14 mouse cellular contexts compared by ENCODE assay signal in genomic region chr5:107279263-107279662, GRCm38 (mm10). TPM values are rescaled to one million over a fixed set of nuclear protein-coding genes. Genes with fewer than 3 reads are reported as not detected.
DNase-seq lines count a peak whose midpoint lies in the region; ATAC-seq lines count a peak whose summit lies in the region.
"Had no signal": no experiment of that assay in that cellular context is flagged by ENCODE, and none has a peak within 500 bp of the region (broad histone marks: within the 10 kb centered on the region; RNA-seq: fewer than 3 reads in every experiment).

No protein-coding gene starts in this region.

- H3K36me3 ChIP-seq in heart, embryonic 15.5 days: no peaks in the 10 kb centered on the region
- H3K36me3 ChIP-seq: kidney, embryonic 15.5 days; neural tube, embryonic 12.5 days had no signal

- H3K4me3 ChIP-seq in heart, embryonic 15.5 days: no peak overlapping the region
- H3K4me3 ChIP-seq: kidney, embryonic 15.5 days; limb, embryonic 10.5 days; liver, embryonic 13.5 days; neural tube, embryonic 12.5 days had no signal

- 47% methylated on average over 4 of the region's 4 CpGs for WGBS in heart, embryonic 15.5 days

- no peaks in the 10 kb centered on the region for H3K27me3 ChIP-seq in heart, embryonic 15.5 days
- H3K27me3 ChIP-seq: kidney, embryonic 15.5 days; liver, embryonic 13.5 days; neural tube, embryonic 12.5 days had no signal

- peaks cover 21% of the 10 kb centered on the region for H3K4me1 ChIP-seq in heart, embryonic 15.5 days (replicated peaks)
- H3K4me1 ChIP-seq: neural tube, embryonic 12.5 days had no signal

- ATAC-seq in heart, embryonic 15.5 days (replicated peaks; ENCODE audit: insufficient number of reproducible peaks, insufficient read depth, low FRiP score, low read depth): no peak
- ATAC-seq: activated CD4-positive, CD25-positive, alpha-beta regulatory T cell, adult 4 months had no signal

- no peak for DNase-seq in heart, postnatal 10 days
- peak; percentile 21 for DNase-seq in thymus, postnatal 14 days
- no peak for DNase-seq in thymus, adult 18-20 months
- peak; percentile 93 for DNase-seq in cerebellum, adult 9-10 months
- no peak for DNase-seq in frontal cortex, postnatal 10 days (ENCODE audit: low spot score in 2 of 2)
- DNase-seq in adrenal gland, adult 2 months: no peak
- DNase-seq in spleen, postnatal 14 days (ENCODE audit: low spot score in 2 of 2): no peak
- DNase-seq: liver, embryonic 13.5 days; midbrain, embryonic 14.5 days had no signal

- H3K9me3 ChIP-seq in heart, embryonic 15.5 days (replicated peaks): no peaks in the 10 kb centered on the region
- H3K9me3 ChIP-seq: kidney, embryonic 15.5 days; limb, embryonic 10.5 days; liver, embryonic 13.5 days had no signal

- H3K9ac ChIP-seq in heart, embryonic 15.5 days: no peak overlapping the region
- H3K9ac ChIP-seq: kidney, embryonic 15.5 days; liver, embryonic 13.5 days; neural tube, embryonic 12.5 days had no signal

- H3K27ac ChIP-seq in heart, embryonic 15.5 days: 0 out of 2 replicates have a peak overlapping the region, but pooled peaks have one; percentile 30
- H3K27ac ChIP-seq: kidney, embryonic 15.5 days; limb, embryonic 10.5 days; liver, embryonic 13.5 days; neural tube, embryonic 12.5 days had no signal

- intact Hi-C loops in heart, postnatal 10 days (cut with DNase I): no loop called here

- no peak overlapping the region for H3K4me2 ChIP-seq in heart, embryonic 15.5 days
- H3K4me2 ChIP-seq: kidney, embryonic 15.5 days; liver, embryonic 13.5 days; neural tube, embryonic 12.5 days had no signal

RNA-seq across cellular contexts. Expression of gene Tgfbr3, which starts 10.2 kb away (rescaled TPM):
- polyA plus RNA-seq in heart, embryonic 15.5 days (2015; fragmentation: Nextera tagmentation; extraction: Ambion mirVana): 16.8 and 23.8 TPM in 2 replicates
- total RNA-seq in heart, postnatal 10 days (2021): 10 to 100 TPM; 42.6 to 52.0 TPM
- total RNA-seq in adrenal gland, adult 2 months (2021): 100 to 1,000 TPM; 206 to 233 TPM
- 133 and 171 TPM in 2 replicates for polyA plus RNA-seq in adrenal gland, adult 2 months (2012; rRNA removed)

RNA-seq across cellular contexts. Expression of gene Brdt, which starts 51.7 kb away (rescaled TPM):
- 0.62 and 1.1 TPM in 2 replicates for polyA plus RNA-seq in heart, embryonic 15.5 days (2015; fragmentation: Nextera tagmentation; extraction: Ambion mirVana)
- total RNA-seq in heart, postnatal 10 days (2021): 1 to 10 TPM; 1.0 to 1.2 TPM
- total RNA-seq in adrenal gland, adult 2 months (2021): 1 to 10 TPM; 1.2 to 4.4 TPM
- polyA plus RNA-seq in adrenal gland, adult 2 months (2012; rRNA removed): 1.3 and 1.7 TPM in 2 replicates

Comparison
In these comparisons a context has a peak if more than half of its experiments do, and no peak if none do; other contexts are left out.
1. DNase-seq: peak in thymus, postnatal 14 days (single experiment) and cerebellum, adult 9-10 months (single experiment); none in heart, postnatal 10 days (0 of 2), thymus, adult 18-20 months (0 of 2), frontal cortex, postnatal 10 days (0 of 2), adrenal gland, adult 2 months (single experiment) and spleen, postnatal 14 days (0 of 2).